Mouse (Mus musculus): ENCODE data around the gene Lipc.

Gene Lipc

GRCm38 (mm10) chr9:70824103-70824502 lies 127.9 kb downstream of the Lipc start:
- no peak for DNase-seq (ENCODE audit: low spot score in 2 of 2)

GRCm38 (mm10) chr9:70818739-70819138 lies 133.3 kb downstream of the Lipc start:
- no peak for DNase-seq (ENCODE audit: low spot score in 2 of 2)

GRCm38 (mm10) chr9:70817396-70817795 lies 134.6 kb downstream of the Lipc start:
- DNase-seq (ENCODE audit: low spot score in 2 of 2), result no peak

- DNase-seq (ENCODE audit: low spot score in 2 of 2), result peak; percentile 51 to 72
Measured at GRCm38 (mm10) chr9:70816701-70817305, 135.2 kb downstream of the Lipc start.

- no peak for DNase-seq (ENCODE audit: low spot score in 2 of 2)
Measured at GRCm38 (mm10) chr9:70812551-70812950, 139.5 kb downstream of the Lipc start.

- DNase-seq (ENCODE audit: low spot score in 2 of 2), result no peak
Measured at GRCm38 (mm10) chr9:70807714-70808113, 144.3 kb downstream of the Lipc start.

- DNase-seq (ENCODE audit: low spot score in 2 of 2), result no peak
Measured at GRCm38 (mm10) chr9:70806069-70806468, 146.0 kb downstream of the Lipc start.

- no peak for DNase-seq (ENCODE audit: low spot score in 2 of 2)
Measured at GRCm38 (mm10) chr9:70802816-70803215, 149.2 kb downstream of the Lipc start.

- no peak for DNase-seq (ENCODE audit: low spot score in 2 of 2)
Measured at GRCm38 (mm10) chr9:70801761-70802160, 150.3 kb downstream of the Lipc start.

- no peak for DNase-seq (ENCODE audit: low spot score in 2 of 2)
Measured at GRCm38 (mm10) chr9:70800588-70801315, 151.3 kb downstream of the Lipc start.

GRCm38 (mm10) chr9:70795439-70795757 lies 156.6 kb downstream of the Lipc start:
- no peak for DNase-seq (ENCODE audit: low spot score in 2 of 2)

GRCm38 (mm10) chr9:70794643-70795438 lies 157.2 kb downstream of the Lipc start:
- peak in 1 of 2 experiments; percentile 26 for DNase-seq (ENCODE audit: low spot score in 2 of 2)

- no peak for DNase-seq (ENCODE audit: low spot score in 2 of 2)
Measured at GRCm38 (mm10) chr9:70790621-70791020, 161.4 kb downstream of the Lipc start.

GRCm38 (mm10) chr9:70788705-70789104 lies 163.3 kb downstream of the Lipc start:
- DNase-seq (ENCODE audit: low spot score in 2 of 2), result peak; percentile 56 to 83

GRCm38 (mm10) chr9:70782191-70782590 lies 169.8 kb downstream of the Lipc start:
- no peak for DNase-seq (ENCODE audit: low spot score in 2 of 2)

- no peak for DNase-seq (ENCODE audit: low spot score in 2 of 2)
Measured at GRCm38 (mm10) chr9:70775517-70775916, 176.5 kb downstream of the Lipc start.

- no peak for DNase-seq (ENCODE audit: low spot score in 2 of 2)
Measured at GRCm38 (mm10) chr9:70760974-70761373, 191.1 kb downstream of the Lipc start.

- no peak for DNase-seq (ENCODE audit: low spot score in 2 of 2)
Measured at GRCm38 (mm10) chr9:70751504-70752222, 200.4 kb downstream of the Lipc start.
